Mouse (Mus musculus) CH12.LX (cell line): ENCODE data around the gene Cela1. TPM values are rescaled to one million over a fixed set of nuclear protein-coding genes. Genes with fewer than 3 reads are reported as not detected.

ENCODE experiments used
- DNase-seq: peaks from one replicate; pipeline ENCODE4 v3.0.0-alpha.2; 2013; ENCODE audit errors: extremely low read depth
- H3K27ac ChIP-seq: 2 replicates; pipeline ENCODE4 v1.5.1; 2012; ENCODE audit warnings: low read depth, mild to moderate bottlenecking, control low read depth, moderate library complexity; ENCODE audit not compliant: insufficient read depth
- H3K27me3 ChIP-seq: replicated peaks from 2 replicates; pipeline ENCODE3; 2012; ENCODE audit warnings: inconsistent platforms
- H3K36me3 ChIP-seq, 2 experiments: replicated peaks in 1 of 2; 2 replicates each; pipeline versions ENCODE3 to v1.6.1; 2012; ENCODE audit warnings: inconsistent platforms in 1 of 2, low read length in 1 of 2, mild to moderate bottlenecking in 1 of 2, mixed read lengths in 1 of 2, moderate library complexity in 1 of 2; ENCODE audit not compliant: control insufficient read depth in 1 of 2, insufficient read depth in 1 of 2
- H3K4me1 ChIP-seq, 2 experiments: 2 replicates each; pipeline ENCODE4 v1.6.1; 2012; ENCODE audit warnings: inconsistent platforms in 1 of 2, moderate library complexity in 1 of 2; ENCODE audit not compliant: insufficient read depth in 2 of 2, control insufficient read depth in 1 of 2
- H3K4me2 ChIP-seq: 2 replicates; pipeline ENCODE4 v1.6.1; 2012; ENCODE audit warnings: low read depth, mild to moderate bottlenecking, control low read depth; ENCODE audit not compliant: poor library complexity, insufficient read depth, severe bottlenecking
- H3K4me3 ChIP-seq, 3 experiments: fragments of 150-350 bp in 1 of 3; sonication (generic) in 1 of 3; replicated peaks in 1 of 3; 2 replicates each; pipeline versions ENCODE3 to v1.5.1; 2011 to 2012; ENCODE audit warnings: low read depth in 2 of 3, low read length in 2 of 3, mild to moderate bottlenecking in 2 of 3, moderate library complexity in 2 of 3, control low read depth in 1 of 3, improper control_type of control experiment in 1 of 3, inconsistent platforms in 1 of 3, mixed read lengths in 1 of 3; ENCODE audit not compliant: poor library complexity in 1 of 3
- H3K79me2 ChIP-seq: replicated peaks from 2 replicates; pipeline ENCODE4 v1.6.1; 2012; ENCODE audit warnings: mild to moderate bottlenecking, moderate library complexity; ENCODE audit not compliant: control insufficient read depth, poor library complexity, insufficient read depth, severe bottlenecking; ENCODE audit errors: extremely low read depth
- H3K9ac ChIP-seq: 2 replicates; pipeline ENCODE4 v1.6.1; 2012; ENCODE audit warnings: low read depth, mild to moderate bottlenecking, control low read depth, moderate library complexity; ENCODE audit not compliant: insufficient read depth
- H3K9me3 ChIP-seq: replicated peaks from 2 replicates; pipeline ENCODE3; 2012; ENCODE audit warnings: low read length, inconsistent platforms, mixed read lengths
- CHD2 ChIP-seq: IDR thresholded peaks from 2 replicates; pipeline ENCODE4 v1.6.1; 2011; ENCODE audit warnings: low read length, improper control_type of control experiment
- CTCF ChIP-seq, 2 experiments: IDR thresholded peaks in 1 of 2; conservative IDR thresholded peaks in 1 of 2; 2 replicates each; pipeline ENCODE4 v1.5.1; 2011 to 2012; ENCODE audit warnings: low read depth in 2 of 2, low read length in 2 of 2, improper control_type of control experiment in 1 of 2, inconsistent platforms in 1 of 2, mild to moderate bottlenecking in 1 of 2, moderate library complexity in 1 of 2
- E2F4 ChIP-seq: IDR thresholded peaks from 2 replicates; pipeline ENCODE4 v1.6.1; 2011; ENCODE audit warnings: low read depth, low read length, improper control_type of control experiment; ENCODE audit not compliant: insufficient replicate concordance
- ETS1 ChIP-seq: conservative IDR thresholded peaks from 2 replicates; pipeline ENCODE4 v1.6.1; 2012; ENCODE audit warnings: low read depth, mild to moderate bottlenecking, inconsistent platforms, low read length, improper control_type of control experiment, moderate library complexity
- GABPA ChIP-seq: IDR thresholded peaks from 2 replicates; pipeline ENCODE4 v1.6.1; 2012; ENCODE audit warnings: low read depth, low read length, improper control_type of control experiment, inconsistent platforms; ENCODE audit not compliant: insufficient replicate concordance
- IRF4 ChIP-seq: IDR thresholded peaks from 2 replicates; pipeline ENCODE4 v1.6.1; 2014; ENCODE audit warnings: low read depth, mild to moderate bottlenecking, inconsistent platforms, low read length, improper control_type of control experiment
- JUN ChIP-seq: IDR thresholded peaks from 2 replicates; pipeline ENCODE4 v1.6.1; 2011; ENCODE audit warnings: low read depth, mild to moderate bottlenecking, low read length, improper control_type of control experiment, moderate library complexity; ENCODE audit not compliant: insufficient read depth
- KAT2A ChIP-seq: IDR thresholded peaks from 2 replicates; pipeline ENCODE4 v1.6.1; 2012; ENCODE audit warnings: low read length, improper control_type of control experiment, inconsistent platforms; ENCODE audit not compliant: insufficient replicate concordance
- MAFK ChIP-seq: IDR thresholded peaks from 2 replicates; pipeline ENCODE4 v1.6.1; 2011; ENCODE audit warnings: low read length, improper control_type of control experiment; ENCODE audit not compliant: insufficient replicate concordance
- MAZ ChIP-seq: IDR thresholded peaks from 2 replicates; pipeline ENCODE4 v1.6.1; 2012; ENCODE audit warnings: low read depth, mild to moderate bottlenecking, inconsistent platforms, low read length, improper control_type of control experiment, moderate library complexity
- MEF2A ChIP-seq: IDR thresholded peaks from 2 replicates; pipeline ENCODE4 v1.6.1; 2014; ENCODE audit warnings: low read depth, mild to moderate bottlenecking, inconsistent platforms, low read length, improper control_type of control experiment, borderline replicate concordance
- MXI1 ChIP-seq: IDR thresholded peaks from 2 replicates; pipeline ENCODE4 v1.6.1; 2011; ENCODE audit warnings: mild to moderate bottlenecking, low read depth, low read length, improper control_type of control experiment
- MYC ChIP-seq: IDR thresholded peaks from 2 replicates; pipeline ENCODE4 v1.6.1; 2011; ENCODE audit warnings: low read depth, mild to moderate bottlenecking, improper control_type of control experiment, low read length
- NRF1 ChIP-seq: IDR thresholded peaks from 2 replicates; pipeline ENCODE4 v1.6.1; 2014; ENCODE audit warnings: low read depth, mild to moderate bottlenecking, inconsistent platforms, low read length, improper control_type of control experiment, moderate library complexity
- POLR2A ChIP-seq: IDR thresholded peaks from 2 replicates; pipeline ENCODE4 v1.6.1; 2011; ENCODE audit warnings: low read depth, mild to moderate bottlenecking, improper control_type of control experiment, low read length
- RCOR1 ChIP-seq: conservative IDR thresholded peaks from 2 replicates; pipeline ENCODE4 v1.6.1; 2012; ENCODE audit warnings: low read depth, mild to moderate bottlenecking, inconsistent platforms, low read length, improper control_type of control experiment
- TCF12 ChIP-seq: IDR thresholded peaks from 2 replicates; pipeline ENCODE4 v1.6.1; 2014; ENCODE audit warnings: low read depth, mild to moderate bottlenecking, inconsistent platforms, low read length, improper control_type of control experiment
- USF2 ChIP-seq: conservative IDR thresholded peaks from 2 replicates; pipeline ENCODE4 v1.6.1; 2011; ENCODE audit warnings: low read depth, low read length, improper control_type of control experiment
- ZC3H11A ChIP-seq: IDR thresholded peaks from 2 replicates; pipeline ENCODE4 v1.6.1; 2012; ENCODE audit warnings: low read depth, mild to moderate bottlenecking, inconsistent platforms, low read length, improper control_type of control experiment
- ZMIZ1 ChIP-seq: IDR thresholded peaks from 2 replicates; pipeline ENCODE4 v1.6.1; 2012; ENCODE audit warnings: low read depth, mild to moderate bottlenecking, inconsistent platforms, low read length, improper control_type of control experiment
- dilution Hi-C: fragments of 300-500 bp; cut with MboI; formaldehyde crosslinking; loops from 2 replicates; pipeline ENCODE4 v1.14.3; 2020; ENCODE audit warnings: low sequenced_read_pairs; ENCODE audit not compliant: extremely low pct_unique_long_range_greater_than_20kb, extremely low pct_ligation_motif_present
- in situ Hi-C: fragments of 300-500 bp; cut with MboI; formaldehyde crosslinking; loops from 3 replicates; pipeline ENCODE4 v1.14.3; 2019; ENCODE audit warnings: low sequenced_read_pairs, low pct_ligation_motif_present, low pct_unique_long_range_greater_than_20kb, mixed read lengths
- polyA plus RNA-seq: library from polyadenylated mRNA; unstranded; fragments of >175 nt; gene quantifications from 2 replicates; pipeline ENCODE4 v1.2.1, GENCODE M21; 2012; ENCODE audit warnings: low read depth; ENCODE audit not compliant: insufficient read length
- total RNA-seq, 2 experiments: library from RNA; depleted of rRNA; stranded (reverse); fragments of 300-350 nt in 1 of 2; fragments of >200 nt in 1 of 2; gene quantifications; 2 replicates each; pipeline ENCODE4 v1.2.3; 2012 to 2014

The Cela1 gene
- total and polyA plus RNA-seq, 3 experiments, result 1.3 to 4.8 (median 3.3) TPM

- no peak for DNase-seq
- dilution Hi-C loops, result no loop called here
- TF ChIP-seq GABPA (no peak), ZC3H11A (no peak), MEF2A (no peak), ETS1 (no peak), E2F4 (no peak), MAZ (no peak), RCOR1 (no peak), NRF1 (no peak), MAFK (no peak), IRF4 (no peak), CHD2 (no peak), ZMIZ1 (no peak), KAT2A (no peak), TCF12 (no peak), MYC (no peak)
- peaks cover 5 to 6% of the 10 kb centered on the region in 2 experiments for H3K4me1 ChIP-seq
- H3K27me3 ChIP-seq, result no peaks in the 10 kb centered on the region
- no peaks in the 10 kb centered on the region for H3K9me3 ChIP-seq
- no peak overlapping the region for H3K4me3 ChIP-seq
- H3K79me2 ChIP-seq, result no peaks in the 10 kb centered on the region
- no peak overlapping the region for H3K4me2 ChIP-seq
- H3K36me3 ChIP-seq, result peaks cover 0 to 2% of the 10 kb centered on the region in 2 experiments
- H3K9ac ChIP-seq, result no peak overlapping the region
- in situ Hi-C loops, result no loop called here
- H3K27ac ChIP-seq, result no peak overlapping the region
Measured at GRCm38 (mm10) chr15:100681770-100682169, 6.0 kb downstream of the Cela1 start.

DNA sequence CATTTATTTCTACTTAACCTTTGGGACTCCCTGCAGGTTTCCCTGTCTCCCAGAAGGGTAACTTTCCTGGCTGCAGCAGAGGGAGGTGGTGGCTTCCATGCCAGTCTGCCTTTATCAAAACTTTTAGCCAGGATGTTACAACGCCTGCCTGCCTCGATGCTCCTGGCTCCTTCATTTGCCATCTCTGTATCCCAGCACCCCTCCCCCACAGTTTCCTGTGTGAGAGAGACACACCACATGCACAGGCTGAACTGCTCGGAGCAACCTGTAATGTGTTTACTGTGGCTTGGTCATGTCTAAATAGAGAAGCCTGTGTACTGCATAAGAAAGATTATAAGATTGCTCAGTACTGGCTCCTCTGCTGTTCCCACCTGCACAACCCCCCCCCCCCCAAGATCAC lies 7.3 kb downstream of the Cela1 start:
- no peak for DNase-seq
- Histone ChIP-seq H3K4me2 (no peak overlapping the region), H3K9ac (no peak overlapping the region), H3K4me3 (no peak overlapping the region), H3K79me2 (no peaks in the 10 kb centered on the region)
- TF ChIP-seq MAZ (no peak), CTCF (conservative IDR thresholded peaks at IDR 0.05 in 1 of 2, IDR thresholded peaks at IDR 0.05 in 1 of 2; ENCODE audit: low read depth in 2 of 2, low read length in 2 of 2) (no peak), POLR2A (no peak), USF2 (no peak), JUN (no peak), MXI1 (no peak), RCOR1 (no peak), ZC3H11A (no peak), KAT2A (no peak)
- TF ChIP-seq, all 38 proteins: peak for 0
- in situ Hi-C loops, result no loop called here
- H3K27ac ChIP-seq, result no peak overlapping the region
- H3K36me3 ChIP-seq, result peaks cover 0 to 2% of the 10 kb centered on the region in 2 experiments
- dilution Hi-C loops, result no loop called here
- no peaks in the 10 kb centered on the region for H3K27me3 ChIP-seq
- peaks cover 0 to 8% of the 10 kb centered on the region in 2 experiments; a peak in 2 of 4 replicates for H3K4me1 ChIP-seq
- H3K9me3 ChIP-seq, result no peaks in the 10 kb centered on the region
